Mouse (Mus musculus) stomach, postnatal 0 days (tissue): Measurements from ENCODE around the gene Brinp1. TPM values are rescaled to one million over a fixed set of nuclear protein-coding genes. Genes with fewer than 3 reads are reported as not detected.

Source experiments
- ATAC-seq: fragments of 200-750 bp; cut with Nextera tagmentation; 2 replicates; pipeline ENCODE4 v1.8.0; 2017; ENCODE audit not compliant: low FRiP score, low TSS enrichment
- DNase-seq: peaks from one replicate; pipeline ENCODE4 v3.0.0-alpha.2; 2016; ENCODE audit warnings: low spot score
- H3K27ac ChIP-seq: fragments of 300-500 bp; sonication (generic); replicated peaks from 2 replicates; pipeline ENCODE4 v1.5.1; 2014; ENCODE audit warnings: mild to moderate bottlenecking, control low read depth
- H3K27me3 ChIP-seq: fragments of 300-500 bp; sonication (generic); 2 replicates; pipeline ENCODE4 v1.6.1; 2014; ENCODE audit warnings: low read length; ENCODE audit not compliant: control insufficient read depth, insufficient read depth
- H3K36me3 ChIP-seq: fragments of 300-500 bp; sonication (generic); 2 replicates; pipeline ENCODE4 v1.6.1; 2014; ENCODE audit warnings: low read length, mixed read lengths; ENCODE audit not compliant: control insufficient read depth, insufficient read depth
- H3K4me1 ChIP-seq: fragments of 300-500 bp; sonication (generic); replicated peaks from 2 replicates; pipeline ENCODE4 v1.6.1; 2014; ENCODE audit warnings: antibody characterized with exemption; ENCODE audit not compliant: control insufficient read depth, insufficient read depth
- H3K4me2 ChIP-seq: fragments of 300-500 bp; sonication (generic); replicated peaks from 2 replicates; pipeline ENCODE4 v1.6.1; 2014; ENCODE audit warnings: low read depth, mild to moderate bottlenecking, control low read depth, moderate library complexity
- H3K4me3 ChIP-seq: fragments of 300-500 bp; sonication (generic); 2 replicates; pipeline ENCODE4 v1.5.1; 2014; ENCODE audit warnings: low read depth, low read length, control low read depth
- H3K9ac ChIP-seq: fragments of 300-500 bp; sonication (generic); 2 replicates; pipeline ENCODE4 v1.6.1; 2014; ENCODE audit warnings: mild to moderate bottlenecking, low read length, control low read depth, mixed read lengths
- H3K9me3 ChIP-seq: fragments of 300-500 bp; sonication (generic); 2 replicates; pipeline ENCODE4 v1.6.1; 2016; ENCODE audit warnings: low read length; ENCODE audit not compliant: control insufficient read depth
- CTCF ChIP-seq: IDR thresholded peaks from 2 replicates; pipeline ENCODE4 v1.5.1; 2016; ENCODE audit warnings: antibody characterized with exemption, low read depth, mild to moderate bottlenecking, moderate library complexity
- EP300 ChIP-seq: optimal IDR thresholded peaks from 2 replicates; pipeline ENCODE3; 2016; ENCODE audit warnings: antibody characterized with exemption
- WGBS: fragments of 180-500 bp; shearing (Covaris S2); extraction: QIAGEN DNeasy Blood & Tissue Kit; methylation state at CpG from one replicate; pipeline ENCODE4 v1.1.7; 2014; 5-methylcytosine and 5-hydroxymethylcytosine counted together
- polyA plus RNA-seq: library from polyadenylated mRNA; unstranded; fragments of >200 nt; fragmentation: Nextera tagmentation; extraction: Ambion mirVana; gene quantifications from 2 replicates; pipeline ENCODE4 v1.2.1, GENCODE M21; 2015

The Brinp1 gene
- polyA plus RNA-seq, 1 experiment from 2014 or later: 1.1 TPM

DNA sequence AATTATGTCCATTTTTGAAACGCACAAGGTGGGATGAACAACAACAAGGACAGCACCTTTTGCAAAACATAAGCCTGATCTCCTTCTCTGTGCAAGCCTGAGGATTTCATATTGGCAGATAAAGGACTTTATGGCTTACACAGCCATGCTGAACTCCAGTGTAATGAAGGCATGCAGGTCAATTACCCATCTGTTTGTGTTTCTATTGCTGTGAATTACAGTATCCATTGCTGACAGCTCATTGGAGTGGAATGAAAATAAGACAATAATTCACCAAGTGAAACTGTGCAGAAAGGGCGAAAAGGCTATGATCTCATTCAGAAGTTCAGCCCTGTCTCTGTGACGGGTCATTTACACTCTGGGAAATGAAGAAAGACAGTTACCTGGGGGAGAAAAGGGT is 147.7 kb downstream of the Brinp1 start:
- Histone ChIP-seq H3K9me3 (no peaks in the 10 kb centered on the region), H3K27ac (no peak overlapping the region), H3K9ac (no peak overlapping the region), H3K4me3 (no peak overlapping the region), H3K4me2 (no peak overlapping the region), H3K4me1 (no peaks in the 10 kb centered on the region), H3K27me3 (no peaks in the 10 kb centered on the region), H3K36me3 (no peaks in the 10 kb centered on the region)
- TF ChIP-seq EP300 (no peak), CTCF (no peak)
- WGBS: 73% methylated on average over 3 of the region's 3 CpGs
- DNase-seq (no peak), ATAC-seq (no peak)

DNA sequence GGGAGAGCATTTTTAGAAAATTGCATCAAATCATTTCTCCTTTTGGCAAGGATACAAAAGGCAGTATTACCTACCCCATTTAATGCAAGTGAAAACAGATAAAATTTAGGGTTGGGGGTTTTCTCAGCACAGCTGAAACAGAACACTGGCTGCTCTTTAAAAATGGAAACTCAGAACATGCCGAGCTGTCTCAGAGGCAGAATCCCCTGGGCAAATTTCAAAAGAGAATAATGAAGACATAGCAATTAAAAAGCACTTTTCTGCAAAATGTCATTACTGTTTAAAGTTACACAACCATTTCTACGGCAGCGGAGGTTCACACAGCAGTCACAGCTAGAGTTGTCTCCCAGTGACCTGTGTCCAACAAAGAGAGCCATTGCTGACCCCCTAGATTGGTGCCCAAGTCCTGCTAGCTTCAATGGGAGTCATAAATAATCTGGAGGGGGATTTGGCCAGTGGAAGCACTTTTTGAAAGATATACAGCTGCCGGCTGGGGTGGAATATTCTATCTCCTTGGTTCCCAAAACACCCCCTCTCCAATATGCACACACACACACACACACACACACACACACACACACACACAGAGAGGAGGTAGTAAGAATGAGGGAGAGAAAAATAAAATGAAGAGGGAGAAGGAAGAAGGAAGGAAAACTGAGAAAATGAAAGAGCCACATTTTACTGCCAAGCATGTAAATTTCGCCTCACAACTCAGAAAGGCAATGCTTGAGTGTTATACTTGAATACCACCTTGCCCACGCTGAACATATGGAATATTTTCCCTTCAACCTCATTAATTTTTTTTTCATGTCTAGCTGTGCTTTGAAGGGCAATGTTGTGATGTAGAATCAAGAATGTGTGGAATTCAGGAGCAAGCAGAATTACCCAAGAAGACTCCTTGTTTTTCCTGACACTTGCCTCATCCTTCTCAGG is 152.0 kb downstream of the Brinp1 start:
- ATAC-seq (no peak), DNase-seq (no peak)
- Histone ChIP-seq H3K27me3 (no peaks in the 10 kb centered on the region), H3K27ac (no peak overlapping the region), H3K9ac (no peak overlapping the region), H3K4me2 (no peak overlapping the region), H3K4me1 (no peaks in the 10 kb centered on the region), H3K36me3 (no peaks in the 10 kb centered on the region), H3K4me3 (no peak overlapping the region), H3K9me3 (no peaks in the 10 kb centered on the region)
- WGBS: 72% methylated on average over 6 of the region's 6 CpGs
- TF ChIP-seq EP300 (no peak), CTCF (no peak)

DNA sequence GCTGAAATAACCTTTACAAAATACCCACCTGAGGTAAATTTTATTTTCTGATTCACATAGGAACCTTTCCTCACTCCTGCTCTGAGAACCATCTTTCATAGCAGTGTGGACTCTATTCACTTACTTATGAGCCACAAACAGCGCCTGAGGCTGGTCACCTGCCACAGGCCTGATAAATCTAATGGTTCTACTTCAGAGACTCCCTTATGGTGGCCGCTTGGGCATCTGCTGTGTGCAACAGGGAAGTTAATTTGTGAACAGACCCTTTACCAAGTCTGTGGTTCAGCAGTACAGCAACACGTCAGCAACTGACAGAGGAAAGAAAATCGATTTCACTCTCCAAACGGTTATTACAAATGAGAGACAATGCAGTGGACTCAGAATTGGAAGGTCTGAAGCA is 164.2 kb downstream of the Brinp1 start:
- Histone ChIP-seq H3K27ac (no peak overlapping the region), H3K27me3 (no peaks in the 10 kb centered on the region), H3K9me3 (no peaks in the 10 kb centered on the region), H3K4me3 (no peak overlapping the region), H3K36me3 (no peaks in the 10 kb centered on the region), H3K4me2 (no peak overlapping the region), H3K4me1 (no peaks in the 10 kb centered on the region), H3K9ac (no peak overlapping the region)
- TF ChIP-seq CTCF (no peak), EP300 (no peak)
- no peak for ATAC-seq
- DNase-seq: no peak
- WGBS: 82% methylated on average over 5 of the region's 5 CpGs

DNA sequence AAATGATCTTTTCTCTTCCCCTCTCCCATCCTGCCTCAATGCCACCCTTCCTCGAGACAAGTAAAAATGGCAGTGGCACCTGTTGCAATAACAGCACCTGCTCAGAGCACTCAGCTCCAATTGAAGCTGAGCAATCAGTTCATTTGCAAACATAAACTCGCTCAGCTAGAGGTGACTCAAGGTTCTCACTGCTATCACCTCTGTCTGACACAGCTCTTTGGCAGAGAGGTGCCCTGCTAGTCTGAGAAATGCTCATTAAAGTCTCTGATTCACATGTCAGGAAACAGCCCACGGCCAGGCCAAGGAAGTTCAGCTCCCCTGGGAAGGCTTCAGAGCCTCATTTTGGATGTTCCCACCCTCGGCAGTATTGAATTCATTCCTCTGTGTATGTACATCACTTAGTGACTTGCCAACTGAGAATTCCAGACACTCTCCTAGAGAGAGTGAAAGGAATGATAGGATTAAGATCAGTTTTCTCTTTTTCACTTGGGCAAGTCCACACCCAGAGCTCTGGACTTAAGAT is 165.7 kb downstream of the Brinp1 start:
- TF ChIP-seq CTCF: no peak
- no peak for TF ChIP-seq EP300
- Histone ChIP-seq H3K9ac (no peak overlapping the region), H3K9me3 (no peaks in the 10 kb centered on the region), H3K27ac (no peak overlapping the region), H3K27me3 (no peaks in the 10 kb centered on the region), H3K4me3 (no peak overlapping the region), H3K4me2 (no peak overlapping the region), H3K36me3 (no peaks in the 10 kb centered on the region), H3K4me1 (no peaks in the 10 kb centered on the region)
- 29% methylated on average over 4 of the region's 4 CpGs for WGBS
- ATAC-seq: no peak
- DNase-seq: no peak

DNA sequence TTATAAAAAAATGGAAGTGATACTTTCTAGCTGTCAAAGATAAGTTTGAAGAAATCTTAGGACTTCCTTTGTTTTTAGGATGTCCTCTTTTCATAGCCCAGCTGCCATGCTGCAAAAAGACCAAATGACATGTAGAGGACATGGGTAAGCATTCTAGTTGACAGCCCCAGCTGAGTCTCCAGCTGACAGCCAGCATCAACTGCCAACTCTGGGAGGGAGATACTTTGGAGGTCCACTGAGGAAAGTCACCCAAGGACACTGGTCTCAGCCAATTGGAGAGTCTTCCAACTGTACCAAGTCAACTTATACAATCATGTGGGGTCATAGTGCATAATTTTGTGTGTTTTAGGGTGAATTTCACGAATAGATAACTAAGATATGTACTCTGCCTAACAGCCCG is 166.6 kb downstream of the Brinp1 start:
- no peaks in the 10 kb centered on the region for H3K4me1 ChIP-seq
- no peaks in the 10 kb centered on the region for H3K9me3 ChIP-seq
- H3K27me3 ChIP-seq: no peaks in the 10 kb centered on the region
- H3K27ac ChIP-seq: no peak overlapping the region
- TF ChIP-seq EP300 (no peak), CTCF (no peak)
- no peak overlapping the region for H3K9ac ChIP-seq
- ATAC-seq: no peak
- no peak overlapping the region for H3K4me2 ChIP-seq
- no peaks in the 10 kb centered on the region for H3K36me3 ChIP-seq
- WGBS: 44% methylated on average over 2 of the region's 2 CpGs
- no peak for DNase-seq
- H3K4me3 ChIP-seq: no peak overlapping the region

DNA sequence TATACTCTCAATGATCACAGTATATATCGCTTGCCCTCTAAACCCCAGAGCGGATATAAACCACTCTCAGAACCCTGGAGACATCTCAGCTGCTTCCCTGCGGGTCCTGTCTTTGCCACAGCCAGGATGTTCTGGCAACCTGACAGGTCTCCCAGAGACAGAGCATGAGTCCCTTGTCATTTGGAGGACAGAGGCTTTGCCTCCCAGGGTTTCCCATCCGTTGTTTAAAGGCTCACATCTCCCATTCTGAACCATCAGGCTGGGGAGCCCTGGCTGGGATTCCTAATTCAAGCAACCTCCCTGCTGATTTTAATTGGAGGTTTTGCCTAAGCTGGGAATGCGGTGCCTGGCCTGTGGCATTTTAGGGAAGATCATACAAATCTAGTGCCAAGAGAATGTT is 185.9 kb downstream of the Brinp1 start:
- Histone ChIP-seq H3K27me3 (no peaks in the 10 kb centered on the region), H3K36me3 (no peaks in the 10 kb centered on the region), H3K9me3 (no peaks in the 10 kb centered on the region), H3K4me2 (no peak overlapping the region), H3K9ac (no peak overlapping the region), H3K4me3 (no peak overlapping the region), H3K27ac (no peak overlapping the region), H3K4me1 (no peaks in the 10 kb centered on the region)
- WGBS: 64% methylated on average over 5 of the region's 5 CpGs
- TF ChIP-seq CTCF (no peak), EP300 (no peak)
- ATAC-seq (no peak), DNase-seq (no peak)
